Mouse (Mus musculus): ENCODE measurements around the gene Hibadh. TPM values are rescaled to one million over a fixed set of nuclear protein-coding genes. Genes with fewer than 3 reads are reported as not detected.
"Not testable (repeated sequence)": the region's sequence is repeated elsewhere in the genome, so short reads cannot be mapped to it uniquely, and the experiment has no call there.

Hibadh gene
- total and polyA plus RNA-seq, 3 experiments, result 170 to 263 (median 218) TPM

DNA sequence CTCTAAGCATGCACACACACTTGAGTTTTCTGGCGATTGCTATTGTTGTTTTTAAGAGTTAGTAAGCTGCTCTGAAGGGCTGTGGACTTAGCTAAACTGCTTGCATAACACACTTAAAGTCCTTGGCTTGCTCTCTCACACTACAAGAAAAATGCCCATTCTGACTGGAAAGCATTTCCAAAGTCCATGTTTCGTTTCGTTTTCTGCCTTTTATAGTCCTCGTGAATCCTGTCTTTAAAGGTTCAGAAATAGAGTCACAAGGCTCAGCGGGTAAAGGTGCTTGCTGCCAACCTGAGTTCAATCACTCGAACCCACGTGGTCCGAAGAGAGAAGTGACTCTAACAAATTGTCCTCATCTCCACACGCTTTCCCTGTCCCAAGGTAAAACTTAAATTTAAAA lies 39.4 kb upstream of the Hibadh start:
- no peak for DNase-seq
- no peak overlapping the region for H3K27ac ChIP-seq
- TF ChIP-seq EP300 (IDR thresholded peaks at IDR 0.05; ENCODE audit: insufficient read depth, low read depth, low read length), result no peak
- no peak for TF ChIP-seq POLR2A (IDR thresholded peaks at IDR 0.05; ENCODE audit: insufficient read depth, low read depth, low read length)
- no peak for TF ChIP-seq CTCF (IDR thresholded peaks at IDR 0.05)

DNA sequence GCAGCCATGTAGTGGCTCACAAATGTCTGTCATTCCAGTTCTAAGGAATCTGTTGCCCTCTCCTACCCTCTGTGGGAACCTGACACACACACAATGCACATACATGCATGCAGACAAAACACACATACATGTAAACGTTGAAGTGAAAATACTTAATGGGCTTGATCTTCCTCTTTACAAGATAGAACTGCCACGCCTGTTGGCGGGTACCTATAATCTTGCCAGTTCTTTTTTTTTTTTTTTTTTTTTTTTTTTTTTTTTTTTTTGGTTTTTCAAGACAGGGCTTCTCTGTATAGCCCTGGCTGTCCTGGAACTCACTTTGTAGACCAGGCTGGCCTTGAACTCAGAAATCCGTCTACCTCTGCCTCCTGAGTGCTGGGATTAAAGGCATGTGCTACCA lies 37.3 kb upstream of the Hibadh start:
- 75% methylated on average over 4 of the region's 4 CpGs for WGBS
- intact Hi-C loops (cut with DNase I); H3K27ac ChIP-seq; DNase-seq; H3K36me3 ChIP-seq (ENCODE audit: control insufficient read depth, insufficient read depth, low read length); H3K4me1 ChIP-seq (ENCODE audit: control insufficient read depth, insufficient read depth, low read length); H3K27me3 ChIP-seq (ENCODE audit: control insufficient read depth, insufficient read depth, low read length); H3K4me3 ChIP-seq; H3K79me2 ChIP-seq (replicated peaks; ENCODE audit: control insufficient read depth, insufficient read depth, low read length); H3K9ac ChIP-seq (ENCODE audit: low read depth, low read length): not testable (repeated sequence)

More for the DNA sequence above, 39.4 kb upstream of the Hibadh start:
- 65% methylated on average over 9 of the region's 9 CpGs for WGBS
- H3K36me3 ChIP-seq (ENCODE audit: control insufficient read depth, insufficient read depth, low read length), result no peaks in the 10 kb centered on the region
- H3K27me3 ChIP-seq (ENCODE audit: control insufficient read depth, insufficient read depth, low read length), result no peaks in the 10 kb centered on the region
- H3K79me2 ChIP-seq (replicated peaks; ENCODE audit: control insufficient read depth, insufficient read depth, low read length), result no peaks in the 10 kb centered on the region
- peaks cover 1% of the 10 kb centered on the region; the same call in 1 of the 2 replicates for H3K4me1 ChIP-seq (ENCODE audit: control insufficient read depth, insufficient read depth, low read length)
- intact Hi-C loops (cut with DNase I), result no loop called here
- H3K9ac ChIP-seq (ENCODE audit: low read depth, low read length), result no peak overlapping the region
- H3K4me3 ChIP-seq, result no peak overlapping the region

DNA sequence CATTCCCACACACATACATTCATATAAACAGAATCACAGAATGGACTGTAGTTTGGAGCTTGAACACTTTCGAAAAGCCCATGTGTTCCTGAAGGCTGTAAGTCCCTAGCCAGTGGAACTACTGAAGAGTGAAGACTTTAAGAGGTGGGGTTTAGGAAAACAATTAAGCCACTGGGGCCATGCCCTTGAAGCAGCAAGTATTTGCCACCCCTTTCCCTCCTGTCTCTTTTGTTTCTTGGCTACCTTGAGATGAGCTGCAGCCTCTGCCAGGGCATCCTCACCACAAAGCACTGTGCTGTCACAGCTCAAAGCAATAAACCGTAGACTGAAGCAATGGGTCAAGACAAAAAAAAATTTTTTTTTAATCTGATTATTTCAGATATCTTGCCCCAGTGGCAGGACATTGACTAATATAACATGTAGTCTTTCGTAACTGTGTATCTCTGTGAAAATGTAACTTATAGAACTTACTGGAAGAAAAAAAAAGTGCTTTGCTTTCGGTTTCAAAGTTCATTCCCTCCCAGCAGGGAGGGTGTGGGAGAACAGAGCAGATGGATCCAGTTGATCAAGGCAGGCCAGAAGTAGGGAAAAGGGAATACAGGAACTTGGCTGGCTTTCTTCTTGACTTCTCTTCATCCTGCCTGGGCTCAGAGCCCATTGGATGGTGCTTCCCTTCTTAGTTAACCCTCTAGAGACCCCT lies 35.2 kb upstream of the Hibadh start:
- peak; percentile 22 to 41 for DNase-seq
- no peaks in the 10 kb centered on the region for H3K79me2 ChIP-seq (replicated peaks; ENCODE audit: control insufficient read depth, insufficient read depth, low read length)
- H3K9ac ChIP-seq (ENCODE audit: low read depth, low read length), result no peak overlapping the region
- H3K27me3 ChIP-seq (ENCODE audit: control insufficient read depth, insufficient read depth, low read length), result no peaks in the 10 kb centered on the region
- intact Hi-C loops (cut with DNase I), result no loop called here
- H3K4me3 ChIP-seq, result no peak overlapping the region
- H3K36me3 ChIP-seq (ENCODE audit: control insufficient read depth, insufficient read depth, low read length), result no peaks in the 10 kb centered on the region
- TF ChIP-seq POLR2A (IDR thresholded peaks at IDR 0.05; ENCODE audit: insufficient read depth, low read depth, low read length), result no peak
- H3K4me1 ChIP-seq (ENCODE audit: control insufficient read depth, insufficient read depth, low read length), result peaks cover 1% of the 10 kb centered on the region; the same call in 1 of the 2 replicates
- H3K27ac ChIP-seq, result peak overlapping the region; percentile 53
- 51% methylated on average over 4 of the region's 4 CpGs for WGBS

DNA sequence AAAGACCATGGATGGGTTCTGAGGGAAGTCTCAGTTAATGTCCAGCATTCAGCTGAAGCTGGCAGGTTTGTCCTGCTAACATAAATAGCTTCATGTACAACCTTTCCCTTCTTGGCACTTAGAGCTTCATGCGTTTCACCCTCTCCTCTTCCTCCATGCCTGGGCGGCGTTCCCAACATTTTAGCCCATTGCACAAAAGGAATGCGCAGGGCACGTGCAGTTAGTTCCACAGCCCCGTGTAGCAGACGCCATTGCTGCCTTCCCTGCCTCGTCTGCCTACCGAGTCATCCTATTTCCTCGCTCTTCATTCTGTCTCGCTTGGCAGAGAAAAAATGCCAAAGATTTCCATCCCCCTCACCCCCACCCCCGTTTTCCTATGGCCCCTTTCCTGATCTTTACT lies 34.4 kb upstream of the Hibadh start:
- Histone ChIP-seq H3K36me3 (ENCODE audit: control insufficient read depth, insufficient read depth, low read length) (no peaks in the 10 kb centered on the region), H3K9ac (ENCODE audit: low read depth, low read length) (no peak overlapping the region), H3K27me3 (ENCODE audit: control insufficient read depth, insufficient read depth, low read length) (no peaks in the 10 kb centered on the region), H3K79me2 (replicated peaks; ENCODE audit: control insufficient read depth, insufficient read depth, low read length) (no peaks in the 10 kb centered on the region), H3K4me1 (ENCODE audit: control insufficient read depth, insufficient read depth, low read length) (peaks cover 1% of the 10 kb centered on the region; the same call in 1 of the 2 replicates), H3K27ac (no peak overlapping the region), H3K4me3 (no peak overlapping the region)
- intact Hi-C loops (cut with DNase I), result no loop called here
- DNase-seq, result peak; percentile 11 to 20
- TF ChIP-seq EP300 (IDR thresholded peaks at IDR 0.05; ENCODE audit: insufficient read depth, low read depth, low read length) (no peak), POLR2A (IDR thresholded peaks at IDR 0.05; ENCODE audit: insufficient read depth, low read depth, low read length) (no peak), CTCF (IDR thresholded peaks at IDR 0.05) (no peak)
- 55% methylated on average over 12 of the region's 12 CpGs for WGBS

DNA sequence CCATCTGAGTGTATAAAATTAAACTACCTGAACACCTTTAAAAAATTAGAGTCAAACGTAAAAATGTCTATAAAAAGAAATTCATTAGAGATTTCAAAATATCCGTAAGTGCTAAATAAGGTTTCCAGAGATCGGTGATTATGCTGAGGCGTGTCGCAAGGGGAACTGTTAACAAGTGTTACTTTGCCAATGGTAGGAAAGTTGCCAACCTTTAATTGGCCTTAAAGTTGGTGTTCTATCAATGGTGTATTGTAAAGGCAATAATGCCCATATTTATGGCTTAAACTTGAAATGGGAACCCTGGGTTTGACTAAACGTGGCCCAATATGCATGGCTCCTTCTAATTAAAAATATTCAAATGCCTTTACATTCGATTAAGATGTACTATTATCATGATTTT lies 33.5 kb upstream of the Hibadh start:
- Histone ChIP-seq H3K27ac (no peak overlapping the region), H3K36me3 (ENCODE audit: control insufficient read depth, insufficient read depth, low read length) (no peaks in the 10 kb centered on the region), H3K79me2 (replicated peaks; ENCODE audit: control insufficient read depth, insufficient read depth, low read length) (no peaks in the 10 kb centered on the region), H3K4me3 (no peak overlapping the region), H3K4me1 (ENCODE audit: control insufficient read depth, insufficient read depth, low read length) (peaks cover 1% of the 10 kb centered on the region; the same call in 1 of the 2 replicates), H3K27me3 (ENCODE audit: control insufficient read depth, insufficient read depth, low read length) (no peaks in the 10 kb centered on the region), H3K9ac (ENCODE audit: low read depth, low read length) (no peak overlapping the region)
- DNase-seq, result no peak
- intact Hi-C loops (cut with DNase I), result no loop called here
- 87% methylated on average over 7 of the region's 7 CpGs for WGBS
- TF ChIP-seq POLR2A (IDR thresholded peaks at IDR 0.05; ENCODE audit: insufficient read depth, low read depth, low read length) (no peak), CTCF (IDR thresholded peaks at IDR 0.05) (no peak), EP300 (IDR thresholded peaks at IDR 0.05; ENCODE audit: insufficient read depth, low read depth, low read length) (no peak)

DNA sequence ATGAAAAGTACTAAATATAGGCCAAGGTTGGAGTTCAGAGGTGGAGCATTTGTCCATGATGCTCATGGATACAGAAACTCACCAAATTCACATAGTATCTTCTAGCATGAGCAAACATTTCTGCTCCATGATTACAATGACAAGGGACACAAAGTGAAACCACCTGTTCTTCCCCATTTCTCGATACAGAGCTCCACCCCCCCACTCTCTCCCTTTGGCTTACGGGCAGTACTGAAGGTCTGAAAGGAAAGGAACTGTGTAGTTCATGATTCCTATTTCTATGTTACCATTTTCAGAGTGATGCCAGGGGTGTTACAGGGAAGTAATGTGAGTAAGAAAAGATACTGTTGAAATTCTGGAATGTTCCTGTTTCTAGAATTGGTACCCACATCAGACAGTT lies 32.4 kb upstream of the Hibadh start:
- H3K4me3 ChIP-seq, result no peak overlapping the region
- WGBS, result 74% methylated on average over 2 of the region's 2 CpGs
- no peaks in the 10 kb centered on the region for H3K79me2 ChIP-seq (replicated peaks; ENCODE audit: control insufficient read depth, insufficient read depth, low read length)
- H3K9ac ChIP-seq (ENCODE audit: low read depth, low read length), result no peak overlapping the region
- H3K36me3 ChIP-seq (ENCODE audit: control insufficient read depth, insufficient read depth, low read length), result no peaks in the 10 kb centered on the region
- H3K4me1 ChIP-seq (ENCODE audit: control insufficient read depth, insufficient read depth, low read length), result peaks cover 1% of the 10 kb centered on the region; the same call in 1 of the 2 replicates
- H3K27me3 ChIP-seq (ENCODE audit: control insufficient read depth, insufficient read depth, low read length), result no peaks in the 10 kb centered on the region
- TF ChIP-seq CTCF (IDR thresholded peaks at IDR 0.05) (no peak), POLR2A (IDR thresholded peaks at IDR 0.05; ENCODE audit: insufficient read depth, low read depth, low read length) (no peak), EP300 (IDR thresholded peaks at IDR 0.05; ENCODE audit: insufficient read depth, low read depth, low read length) (no peak)
- no peak for DNase-seq
- no peak overlapping the region for H3K27ac ChIP-seq
- intact Hi-C loops (cut with DNase I), result no loop called here

Measured in heart, adult 2 months (tissue).